Comparison of ENCODE assay signal across 9 mouse cellular contexts in the genomic region with DNA sequence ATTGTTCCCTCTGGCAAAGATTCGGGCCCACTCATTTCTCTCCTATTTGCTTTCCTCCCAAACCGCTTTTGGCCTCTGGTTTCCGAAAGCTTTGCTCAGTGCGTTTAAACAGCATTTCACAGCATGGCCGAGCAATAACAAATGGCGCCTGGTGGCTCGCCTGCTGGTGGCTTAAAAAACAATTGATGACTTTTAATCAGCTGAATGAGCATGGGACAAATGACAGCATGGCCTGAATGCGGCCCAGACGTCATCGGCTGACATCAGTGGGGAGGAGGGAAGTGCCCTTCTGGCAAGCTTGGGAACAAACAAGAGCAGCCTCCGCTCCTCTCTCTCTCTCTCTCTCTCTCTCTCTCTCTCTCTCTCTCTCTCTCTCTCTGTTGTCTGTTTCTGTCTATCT.
DNase-seq lines count a peak whose midpoint lies in the region; ATAC-seq and TF ChIP-seq lines count a peak whose summit lies in the region.
"Had no signal": no experiment of that assay in that cellular context is flagged by ENCODE, and none has a peak within 500 bp of the region (broad histone marks: within the 10 kb centered on the region; RNA-seq: fewer than 3 reads in every experiment).

No protein-coding gene starts in this region.

- H3K9ac ChIP-seq in kidney, postnatal 0 days (ENCODE audit: low read depth, low read length): no peak overlapping the region
- H3K9ac ChIP-seq in kidney, embryonic 14.5 days (ENCODE audit: low read depth, low read length): no peak overlapping the region
- H3K9ac ChIP-seq in hindbrain, embryonic 11.5 days (ENCODE audit: low read depth, low read length): no peak overlapping the region
- H3K9ac ChIP-seq in stomach, postnatal 0 days (ENCODE audit: low read length): no peak overlapping the region
- H3K9ac ChIP-seq: embryonic facial prominence, embryonic 13.5 days had no signal

- peak; percentile 46 for DNase-seq in kidney, postnatal 0 days (ENCODE audit: low spot score)
- DNase-seq in forebrain, embryonic 10.5 days (ENCODE audit: extremely low spot score, low spot score): peak; percentile 63
- peak; percentile 70 for DNase-seq in hindbrain, embryonic 11.5 days (ENCODE audit: low spot score)
- peak; percentile 63 for DNase-seq in lung, postnatal 10 days
- peak; percentile 39 for DNase-seq in stomach, postnatal 0 days (ENCODE audit: low spot score)
- no peak for DNase-seq in adrenal gland, postnatal 4 days (ENCODE audit: low spot score in 2 of 2)
- no peak for DNase-seq in thymus, postnatal 14 days

- WGBS in kidney, postnatal 0 days: 37% methylated on average over 11 of the region's 11 CpGs
- WGBS in kidney, embryonic 14.5 days: 23% methylated on average over 10 of the region's 11 CpGs
- WGBS in forebrain, embryonic 10.5 days: 8% methylated on average over 11 of the region's 11 CpGs
- 13% methylated on average over 11 of the region's 11 CpGs for WGBS in hindbrain, embryonic 11.5 days
- 25% methylated on average over 10 of the region's 11 CpGs for WGBS in stomach, postnatal 0 days

- H3K27me3 ChIP-seq in kidney, postnatal 0 days (ENCODE audit: insufficient read depth, low read length): no peaks in the 10 kb centered on the region
- no peaks in the 10 kb centered on the region; the same call in 1 of the 2 replicates for H3K27me3 ChIP-seq in kidney, embryonic 14.5 days (ENCODE audit: control insufficient read depth, insufficient read depth, low read length)
- peaks cover 90% of the 10 kb centered on the region for H3K27me3 ChIP-seq in forebrain, embryonic 10.5 days (ENCODE audit: poor library complexity, severe bottlenecking)
- peaks cover 6% of the 10 kb centered on the region; the same call in 1 of the 2 replicates for H3K27me3 ChIP-seq in hindbrain, embryonic 11.5 days (ENCODE audit: control insufficient read depth, insufficient read depth, low read length)
- H3K27me3 ChIP-seq in stomach, postnatal 0 days (ENCODE audit: control insufficient read depth, insufficient read depth, low read length): no peaks in the 10 kb centered on the region

- no peak for TF ChIP-seq EP300 in stomach, postnatal 0 days (optimal IDR thresholded peaks at IDR 0.05)

- no peak overlapping the region for H3K4me3 ChIP-seq in kidney, postnatal 0 days (replicated peaks; ENCODE audit: low read depth, low read length)
- no peak overlapping the region for H3K4me3 ChIP-seq in kidney, embryonic 14.5 days (ENCODE audit: low read length)
- no peak overlapping the region; the same call in 1 of the 2 replicates for H3K4me3 ChIP-seq in forebrain, embryonic 10.5 days
- no peak overlapping the region for H3K4me3 ChIP-seq in hindbrain, embryonic 11.5 days (ENCODE audit: low read depth, low read length)
- no peak overlapping the region for H3K4me3 ChIP-seq in stomach, postnatal 0 days (ENCODE audit: low read depth, low read length)
- H3K4me3 ChIP-seq: embryonic facial prominence, embryonic 13.5 days had no signal

- H3K36me3 ChIP-seq in kidney, postnatal 0 days (ENCODE audit: insufficient read depth, low read length): no peaks in the 10 kb centered on the region
- no peaks in the 10 kb centered on the region for H3K36me3 ChIP-seq in kidney, embryonic 14.5 days (ENCODE audit: control insufficient read depth, insufficient read depth, low read length)
- no peaks in the 10 kb centered on the region for H3K36me3 ChIP-seq in forebrain, embryonic 10.5 days (replicated peaks)
- no peaks in the 10 kb centered on the region for H3K36me3 ChIP-seq in hindbrain, embryonic 11.5 days (ENCODE audit: control insufficient read depth, insufficient read depth, low read length)
- no peaks in the 10 kb centered on the region for H3K36me3 ChIP-seq in stomach, postnatal 0 days (ENCODE audit: control insufficient read depth, insufficient read depth, low read length)
- H3K36me3 ChIP-seq: embryonic facial prominence, embryonic 13.5 days had no signal

- no peak for TF ChIP-seq CTCF in kidney, postnatal 0 days (IDR thresholded peaks at IDR 0.05; ENCODE audit: low read depth)
- TF ChIP-seq CTCF in stomach, postnatal 0 days (IDR thresholded peaks at IDR 0.05; ENCODE audit: low read depth): no peak; the same call in 1 of the 2 replicates

- H3K4me1 ChIP-seq in kidney, postnatal 0 days (replicated peaks; ENCODE audit: insufficient read depth, low read length): no peaks in the 10 kb centered on the region
- H3K4me1 ChIP-seq in kidney, embryonic 14.5 days (ENCODE audit: control insufficient read depth, insufficient read depth, low read length): no peaks in the 10 kb centered on the region
- peaks cover 44% of the 10 kb centered on the region for H3K4me1 ChIP-seq in forebrain, embryonic 10.5 days
- no peaks in the 10 kb centered on the region for H3K4me1 ChIP-seq in hindbrain, embryonic 11.5 days (replicated peaks; ENCODE audit: control insufficient read depth, insufficient read depth, low read length)
- no peaks in the 10 kb centered on the region for H3K4me1 ChIP-seq in stomach, postnatal 0 days (replicated peaks; ENCODE audit: control insufficient read depth, insufficient read depth)

- H3K27ac ChIP-seq in kidney, postnatal 0 days: no peak overlapping the region
- no peak overlapping the region for H3K27ac ChIP-seq in kidney, embryonic 14.5 days (ENCODE audit: low read depth, low read length)
- H3K27ac ChIP-seq in forebrain, embryonic 10.5 days: peak overlapping the region; percentile 68
- peak overlapping the region; percentile 47 for H3K27ac ChIP-seq in hindbrain, embryonic 11.5 days (ENCODE audit: low read depth, low read length)
- H3K27ac ChIP-seq in stomach, postnatal 0 days (replicated peaks): no peak overlapping the region
- H3K27ac ChIP-seq: embryonic facial prominence, embryonic 13.5 days had no signal

- no peak for ATAC-seq in kidney, postnatal 0 days (replicated peaks; ENCODE audit: low FRiP score, low read depth)
- ATAC-seq in kidney, embryonic 14.5 days (ENCODE audit: low FRiP score, low TSS enrichment): no peak
- ATAC-seq in hindbrain, embryonic 11.5 days (ENCODE audit: low FRiP score): peak; percentile 79
- ATAC-seq in stomach, postnatal 0 days (ENCODE audit: low FRiP score, low TSS enrichment): 0 out of 2 replicates have a peak, but pooled peaks have one; percentile 58

- no peaks in the 10 kb centered on the region for H3K9me3 ChIP-seq in kidney, postnatal 0 days (replicated peaks; ENCODE audit: low read length)
- H3K9me3 ChIP-seq in kidney, embryonic 14.5 days (ENCODE audit: control insufficient read depth, low read length): no peaks in the 10 kb centered on the region
- no peaks in the 10 kb centered on the region; the same call in 1 of the 2 replicates for H3K9me3 ChIP-seq in forebrain, embryonic 10.5 days
- no peaks in the 10 kb centered on the region for H3K9me3 ChIP-seq in hindbrain, embryonic 11.5 days (ENCODE audit: control insufficient read depth, low read length)
- no peaks in the 10 kb centered on the region for H3K9me3 ChIP-seq in stomach, postnatal 0 days (ENCODE audit: control insufficient read depth, low read length)
- H3K9me3 ChIP-seq: embryonic facial prominence, embryonic 13.5 days had no signal

- H3K4me2 ChIP-seq in kidney, postnatal 0 days (ENCODE audit: low read length): no peak overlapping the region
- H3K4me2 ChIP-seq in kidney, embryonic 14.5 days (replicated peaks; ENCODE audit: low read depth, low read length): no peak overlapping the region
- no peak overlapping the region for H3K4me2 ChIP-seq in hindbrain, embryonic 11.5 days (replicated peaks; ENCODE audit: low read depth, low read length)
- H3K4me2 ChIP-seq in stomach, postnatal 0 days (replicated peaks; ENCODE audit: low read depth): no peak overlapping the region
- H3K4me2 ChIP-seq: embryonic facial prominence, embryonic 13.5 days had no signal

Comparison
In these comparisons a context has a peak if more than half of its experiments do, and no peak if none do; other contexts are left out.
1. ATAC-seq: peak in hindbrain, embryonic 11.5 days (single experiment) and stomach, postnatal 0 days (single experiment); none in kidney, postnatal 0 days (single experiment) and kidney, embryonic 14.5 days (single experiment).
2. DNase-seq: peak in kidney, postnatal 0 days (single experiment), forebrain, embryonic 10.5 days (single experiment), hindbrain, embryonic 11.5 days (single experiment), lung, postnatal 10 days (single experiment) and stomach, postnatal 0 days (single experiment); none in adrenal gland, postnatal 4 days (0 of 2) and thymus, postnatal 14 days (single experiment).
3. H3K27ac ChIP-seq: peak in forebrain, embryonic 10.5 days (single experiment) and hindbrain, embryonic 11.5 days (single experiment); none in kidney, postnatal 0 days (single experiment), kidney, embryonic 14.5 days (single experiment) and stomach, postnatal 0 days (single experiment).